Mouse (Mus musculus) erythroid progenitor cell, adult 5-6 weeks (primary cell): ENCODE measurements around the gene Tyk2. TPM values are rescaled to one million over a fixed set of nuclear protein-coding genes. Genes with fewer than 3 reads are reported as not detected.

Source experiments
- ATAC-seq: replicated peaks from 2 replicates; pipeline ENCODE4 v1.8.0; 2016; ENCODE audit warnings: moderate number of reproducible peaks, mild to moderate bottlenecking, moderate TSS enrichment, inconsistent platforms; ENCODE audit not compliant: poor library complexity, low FRiP score, severe bottlenecking
- total RNA-seq, 2 experiments: library from RNA; stranded (forward) in 1 of 2; stranded (reverse) in 1 of 2; fragments of 150-400 nt in 1 of 2; fragments of 186-747, 209-891 nt in 1 of 2; gene quantifications; 2 replicates each; pipeline versions ENCODE4 v1.2.3 to v1.2.4; 2015 to 2017; ENCODE audit warnings: low replicate concordance in 2 of 2

The Tyk2 gene
- total RNA-seq, 2 experiments from 2014 or later, result 2.5 to 4.7 TPM

- ATAC-seq, result peak; percentile 92
Measured at GRCm38 (mm10) chr9:21149654-21150419, 18.8 kb upstream of the Tyk2 start, which contains the start of gene Cdc37. TSS of gene Cdc37 (minus strand) at chr9:21149982.

GRCm38 (mm10) chr9:21149077-21149653, 18.1 kb upstream of the Tyk2 start:
- no peak for ATAC-seq

- ATAC-seq, result no peak
Measured at GRCm38 (mm10) chr9:21148427-21148826, 17.4 kb upstream of the Tyk2 start.

- peak; percentile 65 for ATAC-seq
Measured at GRCm38 (mm10) chr9:21146722-21147121, 15.7 kb upstream of the Tyk2 start.

DNA sequence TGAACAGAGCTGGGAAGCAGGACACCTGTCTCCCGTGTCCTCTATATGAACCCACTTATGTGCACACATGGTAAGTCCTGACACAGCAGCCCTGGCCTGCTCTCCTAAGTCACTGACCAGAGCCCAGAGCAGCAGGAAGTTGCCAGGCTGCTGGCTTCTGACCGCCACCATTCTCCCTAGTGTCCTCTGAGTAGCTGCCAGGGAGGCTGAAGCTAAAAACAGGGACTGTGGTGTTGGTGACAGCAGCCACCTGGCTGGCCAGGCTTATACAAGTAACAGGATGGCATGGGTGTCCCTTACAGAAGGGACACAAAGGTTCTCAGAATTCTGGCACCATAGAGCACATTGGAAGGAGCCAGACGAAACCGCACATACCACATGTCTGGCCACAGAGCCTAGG, 14.4 kb upstream of the Tyk2 start:
- ATAC-seq, result no peak

- no peak for ATAC-seq
Measured at GRCm38 (mm10) chr9:21144361-21144760, 13.3 kb upstream of the Tyk2 start.

DNA sequence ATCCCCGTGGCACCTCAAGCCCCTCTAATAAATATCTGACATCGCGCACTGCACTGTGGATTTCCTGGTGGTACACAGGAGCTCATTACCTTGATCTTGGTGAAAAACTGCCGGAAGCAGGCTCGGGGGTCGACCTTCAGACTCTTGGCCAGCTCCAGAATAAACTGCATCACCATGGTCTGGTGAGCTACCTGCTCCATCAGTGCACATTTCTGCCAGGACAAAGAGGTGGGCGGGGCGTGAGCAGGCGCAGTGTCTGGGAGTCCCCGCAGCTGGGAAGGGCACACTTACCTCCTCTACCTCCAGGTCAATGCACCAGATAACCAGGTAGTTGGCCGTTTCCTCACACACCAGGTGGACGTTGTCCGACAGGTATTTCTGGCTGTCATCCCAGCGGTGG, 10.9 kb upstream of the Tyk2 start:
- no peak for ATAC-seq

DNA sequence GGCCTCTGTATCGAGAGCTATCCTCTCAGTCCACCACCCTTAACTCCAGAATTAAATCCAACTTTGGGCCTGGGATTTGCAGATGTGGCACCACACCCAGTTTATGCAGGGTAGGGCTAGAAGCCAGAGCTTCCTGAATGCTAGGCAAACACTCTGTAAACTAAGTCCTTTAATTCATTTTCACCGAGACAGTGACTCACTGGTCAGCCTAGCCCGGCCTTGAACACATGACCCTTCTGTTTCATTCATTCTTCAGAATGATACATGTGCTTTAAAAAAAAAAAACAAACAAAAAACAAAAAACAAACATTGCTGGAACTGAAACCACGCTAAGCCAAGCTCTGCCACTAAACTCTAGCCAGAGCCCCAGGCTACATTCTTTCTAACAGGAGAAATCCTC, 7.3 kb upstream of the Tyk2 start:
- no peak for ATAC-seq

DNA sequence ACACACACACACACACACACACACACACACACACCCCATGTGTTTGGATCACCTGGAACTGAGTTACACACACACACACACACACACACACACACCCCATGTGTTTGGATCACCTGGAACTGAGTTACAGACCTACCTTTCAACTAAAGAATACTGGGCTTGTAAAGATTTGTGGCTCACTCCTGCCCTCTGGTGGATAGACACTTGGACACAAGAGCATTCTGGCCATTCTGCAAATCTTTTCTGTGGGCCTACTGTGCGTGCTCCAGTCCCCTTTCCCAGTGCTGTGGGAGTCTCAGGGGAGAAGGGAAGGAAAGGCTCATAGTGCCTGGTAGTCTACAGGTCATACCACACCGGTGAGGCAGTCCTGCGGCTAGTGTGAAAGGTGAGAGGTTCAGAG, 6.2 kb upstream of the Tyk2 start:
- peak; percentile 68 for ATAC-seq

DNA sequence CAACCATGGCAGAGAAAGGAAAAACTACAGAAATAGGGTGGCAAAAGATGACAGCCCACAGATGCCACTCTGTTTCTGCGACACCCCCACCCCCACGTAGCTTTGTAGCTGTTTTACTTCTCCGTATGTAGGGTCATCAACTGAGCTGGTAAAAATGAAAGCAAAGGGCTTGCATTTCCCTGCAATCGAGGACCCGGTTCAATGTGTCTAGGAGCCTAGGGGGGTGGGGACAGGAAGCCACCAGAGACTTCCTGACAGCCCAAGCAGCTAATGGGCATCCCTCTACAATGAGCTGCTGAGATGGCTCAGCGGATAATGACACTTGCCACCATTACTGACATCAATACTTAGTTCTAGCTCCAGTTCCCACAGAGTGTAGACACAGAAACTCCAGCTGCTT, 5.4 kb upstream of the Tyk2 start:
- ATAC-seq, result no peak

DNA sequence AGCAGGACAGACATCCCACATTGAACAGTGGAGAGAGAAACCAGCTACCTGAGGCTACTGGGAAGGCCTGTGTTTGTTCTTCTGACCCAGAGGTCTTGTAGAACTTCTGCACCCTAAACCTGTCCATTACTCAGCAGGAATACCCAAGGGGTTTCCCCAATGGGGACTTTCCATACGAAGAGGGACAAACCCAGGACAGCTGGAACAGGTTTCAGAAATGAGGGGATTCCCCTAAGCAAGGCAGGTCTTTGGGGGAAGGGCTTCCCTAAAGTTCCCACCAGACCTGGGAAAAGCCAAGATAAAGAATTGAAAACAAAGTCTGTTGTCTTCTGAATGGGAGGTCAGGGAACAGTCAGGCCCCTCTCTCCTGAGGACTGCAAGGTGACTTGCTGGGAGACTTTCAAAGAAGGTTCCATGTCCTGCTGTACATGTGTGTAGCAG, 4.9 kb upstream of the Tyk2 start:
- no peak for ATAC-seq

DNA sequence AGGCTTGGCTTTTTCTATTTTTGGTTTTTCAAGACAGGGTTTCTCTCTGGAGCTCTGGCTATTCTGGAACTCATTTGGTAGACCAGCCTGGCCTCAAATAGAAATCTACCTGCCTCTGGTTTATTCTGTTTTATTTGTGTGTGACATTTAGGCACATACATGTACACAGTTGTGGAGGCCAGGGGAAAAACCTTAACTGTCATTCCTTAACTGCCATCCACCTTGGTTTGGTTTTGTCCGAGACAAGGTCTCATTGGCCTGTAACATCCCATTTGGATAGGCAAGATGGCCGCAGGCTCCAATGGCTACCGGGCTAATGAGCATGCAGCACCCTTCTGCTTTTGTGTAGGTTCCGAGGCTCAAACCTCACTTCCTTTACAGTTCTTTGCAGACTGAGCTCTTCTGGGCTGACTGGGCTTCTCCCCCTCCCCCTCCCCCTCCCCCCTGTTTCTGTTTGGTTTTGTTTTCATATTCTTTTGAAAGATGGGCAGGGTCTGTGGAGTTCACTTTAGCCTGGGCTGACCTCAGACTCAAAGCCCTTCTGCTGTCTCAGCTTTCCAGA, 4.4 kb upstream of the Tyk2 start:
- no peak for ATAC-seq

- no peak for ATAC-seq
Measured at GRCm38 (mm10) chr9:21134595-21135328, 3.7 kb upstream of the Tyk2 start.

- no peak for ATAC-seq
Measured at GRCm38 (mm10) chr9:21133064-21133707, 2.1 kb upstream of the Tyk2 start.

- ATAC-seq, result no peak
Measured at GRCm38 (mm10) chr9:21132102-21132775, 1.2 kb upstream of the Tyk2 start.

GRCm38 (mm10) chr9:21126259-21126627, 4.8 kb downstream of the Tyk2 start:
- peak; percentile 26; the same call in 1 of the 2 replicates for ATAC-seq

- no peak for ATAC-seq
Measured at GRCm38 (mm10) chr9:21125502-21126258, 5.4 kb downstream of the Tyk2 start.

DNA sequence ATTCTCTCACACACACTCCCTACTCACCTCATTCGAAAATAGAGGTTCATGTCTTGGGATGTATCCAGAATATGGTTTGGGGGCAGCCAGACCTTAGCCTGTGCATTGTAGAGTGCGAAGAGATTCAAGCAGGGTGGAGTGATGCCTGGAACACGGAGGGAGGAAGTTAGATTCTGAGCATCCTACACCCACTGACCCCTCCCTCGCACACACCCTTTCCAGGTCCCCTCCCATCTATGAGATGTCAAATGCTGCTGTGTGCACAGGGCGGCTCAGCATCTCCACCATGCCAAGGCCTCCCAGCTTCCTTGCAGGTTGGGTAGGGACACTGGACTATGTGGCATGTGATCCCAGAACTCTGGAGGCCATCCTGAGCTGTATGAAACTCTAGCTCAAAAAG, 6.2 kb downstream of the Tyk2 start:
- ATAC-seq, result no peak

DNA sequence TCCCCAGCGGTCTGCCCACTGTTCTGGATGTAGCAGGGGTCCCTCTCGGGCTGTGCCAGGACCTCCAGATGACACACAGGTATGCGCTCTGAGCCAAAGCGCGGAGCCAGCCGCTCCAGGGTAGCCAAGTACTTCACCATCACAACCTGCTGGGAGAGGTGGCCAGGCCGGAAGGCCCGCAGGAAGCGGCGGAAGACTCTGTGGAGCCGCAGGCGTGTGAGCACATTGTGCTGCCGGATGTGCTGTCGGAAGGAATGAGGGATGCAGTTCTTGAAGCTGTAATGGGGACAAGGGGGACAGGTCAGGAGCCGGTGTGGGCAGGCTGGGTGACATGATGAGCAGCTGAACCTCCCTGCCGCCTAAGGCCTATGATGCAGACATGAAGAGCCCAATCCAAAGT, 9.6 kb downstream of the Tyk2 start:
- ATAC-seq, result no peak
